Mouse (Mus musculus): Measurements from ENCODE around the gene Asic2. TPM values are rescaled to one million over a fixed set of nuclear protein-coding genes. Genes with fewer than 3 reads are reported as not detected.

The Asic2 gene
- 1.2 and 1.5 TPM in 2 replicates for polyA plus RNA-seq (2012; rRNA removed)

DNA sequence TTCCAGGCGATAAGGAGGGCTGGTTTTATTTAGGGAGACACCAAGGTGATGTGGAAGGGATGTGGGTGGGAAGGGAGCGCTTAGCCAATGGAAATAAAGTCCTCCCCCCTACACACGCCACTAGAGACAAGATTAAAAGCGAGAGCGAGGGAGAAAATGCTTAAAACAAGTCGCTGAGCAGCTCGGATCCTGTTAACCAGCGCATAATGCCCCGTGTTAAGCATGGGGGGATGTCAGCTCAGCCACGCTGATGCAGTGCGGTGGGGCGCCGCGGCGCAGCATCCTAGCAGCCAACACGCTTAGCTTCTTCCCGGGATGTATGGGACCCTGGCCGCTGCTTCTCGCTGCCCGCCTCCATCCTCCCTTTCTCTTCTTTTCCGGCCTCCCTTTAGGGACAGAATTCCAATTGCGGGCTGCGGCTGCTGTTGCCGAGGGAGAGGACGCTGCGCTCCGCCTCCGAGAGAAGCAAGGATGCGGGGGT, at the start of gene Asic2:
Gene Asic2, minus strand, starts transcription at position 57 of the 481 bp plus-strand sequence.
- DNase-seq (ENCODE audit: low spot score): no peak

DNA sequence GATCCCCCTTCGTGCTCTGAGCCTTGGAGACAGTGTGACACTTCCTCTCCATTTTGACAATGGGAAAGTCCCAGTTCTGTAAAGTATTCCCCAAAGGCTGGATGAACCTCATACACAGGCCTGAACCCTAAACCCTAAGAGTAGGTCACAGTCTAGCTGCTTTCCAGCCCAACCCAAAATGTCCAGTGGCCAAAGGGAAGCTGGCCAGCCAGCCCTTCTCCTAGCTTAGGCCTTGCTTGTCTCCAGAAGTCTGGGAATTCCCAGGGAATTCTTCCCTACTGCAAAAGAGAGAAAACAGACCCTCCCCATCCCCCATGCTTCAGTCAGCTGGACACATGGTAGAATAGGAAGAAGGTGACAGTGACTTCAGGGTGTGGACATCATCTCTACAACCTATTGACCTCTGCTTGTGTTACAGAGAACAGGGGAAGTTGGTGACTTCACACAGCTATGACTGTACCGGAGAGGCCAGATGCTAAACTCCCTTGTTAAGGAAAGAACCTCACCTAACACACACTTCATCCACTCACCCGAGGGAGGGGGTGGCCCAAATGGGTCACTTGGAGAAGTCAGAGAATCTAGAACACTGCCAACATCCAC, 48.0 kb upstream of the Asic2 start:
- no peak for DNase-seq (ENCODE audit: low spot score)

DNA sequence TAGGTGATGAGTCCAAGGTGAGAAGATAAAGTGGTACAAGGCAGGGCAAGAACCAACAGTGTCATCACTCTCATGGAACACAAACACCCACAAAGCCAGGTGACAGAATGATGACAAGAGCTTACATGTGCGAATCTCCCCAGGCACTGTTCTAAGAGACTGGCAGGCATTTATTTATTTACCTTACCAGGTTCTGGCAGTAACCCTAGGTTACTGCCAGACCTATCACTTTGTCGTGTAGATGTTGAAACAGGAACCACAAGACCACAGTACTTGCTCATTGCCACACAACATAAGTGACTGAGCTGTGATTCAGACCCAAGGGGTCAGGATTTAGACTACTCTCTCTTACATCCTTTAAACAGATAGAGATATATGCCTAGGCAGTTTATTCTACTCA, 46.8 kb upstream of the Asic2 start:
- DNase-seq (ENCODE audit: low spot score): no peak

DNA sequence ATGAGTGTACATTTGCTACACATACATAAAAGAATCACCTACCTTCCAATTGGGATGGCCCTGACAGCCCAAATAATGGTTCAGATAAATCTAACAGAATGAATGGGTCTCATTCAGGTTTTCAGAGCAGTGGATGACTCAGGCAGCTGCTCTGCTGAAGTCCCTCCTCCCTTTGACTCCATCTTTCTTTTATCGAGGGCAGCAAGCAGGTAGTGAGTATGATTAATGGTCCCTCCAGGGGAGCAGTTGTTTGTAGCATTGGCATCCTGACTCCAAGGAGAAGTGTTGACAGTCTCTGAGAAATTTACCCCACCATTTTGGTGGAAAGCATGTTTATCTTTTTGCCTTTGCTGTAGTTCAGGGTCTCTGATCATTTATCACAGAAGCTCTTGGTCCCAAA, 45.5 kb upstream of the Asic2 start:
- DNase-seq (ENCODE audit: low spot score): no peak

DNA sequence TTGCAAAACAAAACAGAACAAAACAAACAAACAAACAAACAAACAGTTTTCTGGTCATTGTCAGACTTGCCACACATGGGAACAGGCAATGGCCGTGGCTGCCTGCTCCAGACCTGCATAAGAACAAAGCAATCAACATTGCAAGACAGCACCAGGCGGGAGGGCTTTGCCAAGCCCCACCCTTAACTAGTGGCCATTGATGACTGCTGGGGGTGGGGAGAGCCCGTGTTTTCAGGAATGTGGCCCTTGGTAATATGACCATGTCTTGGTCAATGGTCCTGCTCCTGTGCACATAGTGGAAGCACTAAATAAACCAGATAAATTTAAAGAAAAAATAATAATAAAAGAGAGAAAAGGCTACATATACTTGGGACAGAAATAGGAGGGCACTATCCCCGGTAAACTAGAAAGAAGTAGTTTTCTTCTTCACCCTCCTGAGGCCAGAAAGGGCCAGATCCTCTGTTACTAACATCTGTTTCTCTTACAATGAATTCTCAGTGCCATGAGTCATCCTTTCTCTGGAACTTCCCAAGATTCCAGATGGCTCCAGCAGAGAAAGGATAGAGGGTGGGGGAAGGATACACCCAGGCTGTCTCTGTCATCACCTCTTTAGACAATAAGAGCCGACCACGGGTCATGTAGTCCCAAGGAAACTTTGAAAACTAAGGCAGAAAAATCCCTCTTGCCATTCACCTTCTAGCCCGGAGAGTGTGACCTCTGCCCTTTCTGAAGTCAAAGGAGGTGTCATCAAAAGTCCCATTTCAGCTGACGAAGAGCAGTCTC, 43.3 kb upstream of the Asic2 start:
- DNase-seq (ENCODE audit: low spot score): no peak

DNA sequence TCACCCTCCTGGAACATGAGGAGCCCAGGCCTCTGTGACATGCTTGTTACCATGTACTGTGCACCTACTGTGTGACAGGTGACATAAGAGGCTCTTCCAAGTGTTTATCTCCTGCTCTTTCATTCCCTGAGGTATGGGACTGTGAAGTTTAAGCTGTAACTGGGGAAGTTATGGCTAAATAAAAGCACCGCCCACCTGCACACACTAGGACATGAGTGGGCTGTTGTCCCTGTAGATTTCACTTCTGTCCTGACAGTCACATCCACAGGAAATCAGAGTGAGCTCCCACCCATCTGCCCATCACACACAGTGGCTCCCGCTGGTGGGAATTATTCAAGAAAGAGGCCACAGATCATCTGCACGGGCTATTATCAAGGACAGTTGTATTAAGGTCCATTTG, 41.9 kb upstream of the Asic2 start:
- DNase-seq (ENCODE audit: low spot score): no peak

DNA sequence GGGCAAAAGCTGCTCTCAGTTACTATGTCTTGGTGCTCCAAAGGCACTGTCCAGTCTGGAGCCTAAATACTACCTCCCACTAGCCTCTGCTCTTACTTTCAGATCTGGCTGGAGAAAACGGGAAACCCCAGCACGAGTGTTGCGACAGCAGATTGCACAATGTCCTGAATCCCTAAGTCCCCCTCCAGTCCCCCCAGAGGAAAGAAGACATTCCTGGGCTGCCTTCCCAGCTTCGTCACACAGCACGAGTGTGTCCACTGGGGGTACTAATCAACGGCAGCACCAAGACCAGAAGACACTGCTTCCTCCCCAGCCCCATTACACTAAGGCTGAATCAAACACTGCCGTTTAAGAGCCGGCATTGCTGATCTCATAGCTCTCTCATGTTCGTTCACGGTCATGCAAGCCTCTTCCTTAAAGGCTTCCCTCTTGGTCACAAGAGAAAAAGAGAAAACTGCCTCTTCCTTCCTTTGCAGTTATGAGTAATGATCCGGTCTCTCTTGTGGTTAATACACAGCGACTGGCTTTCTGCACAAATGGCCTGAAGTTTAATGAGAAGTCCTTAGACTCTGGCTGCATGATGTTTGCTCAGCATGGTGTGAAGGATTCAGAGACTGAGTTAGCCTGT, 38.7 kb upstream of the Asic2 start:
- peak; percentile 25 for DNase-seq (ENCODE audit: low spot score)

DNA sequence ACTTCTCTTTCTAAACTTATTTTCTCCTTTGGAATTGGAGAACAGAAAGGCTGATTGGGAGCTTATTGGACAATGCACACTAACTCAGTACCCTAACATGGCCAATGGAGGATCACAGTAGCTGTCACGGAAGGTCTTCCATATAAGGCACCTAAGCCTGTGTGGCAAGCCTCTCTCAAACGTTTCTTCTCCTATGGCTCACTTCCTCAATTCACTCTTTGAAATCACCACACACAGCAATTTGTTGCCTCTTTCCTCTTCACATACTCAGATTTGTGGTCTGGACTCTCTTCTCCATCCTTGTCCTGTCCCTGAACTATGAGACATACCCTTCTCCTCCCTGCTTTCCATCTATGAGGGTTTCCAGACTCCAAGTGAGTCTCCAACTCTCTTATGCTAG, 36.6 kb upstream of the Asic2 start:
- DNase-seq (ENCODE audit: low spot score): no peak

DNA sequence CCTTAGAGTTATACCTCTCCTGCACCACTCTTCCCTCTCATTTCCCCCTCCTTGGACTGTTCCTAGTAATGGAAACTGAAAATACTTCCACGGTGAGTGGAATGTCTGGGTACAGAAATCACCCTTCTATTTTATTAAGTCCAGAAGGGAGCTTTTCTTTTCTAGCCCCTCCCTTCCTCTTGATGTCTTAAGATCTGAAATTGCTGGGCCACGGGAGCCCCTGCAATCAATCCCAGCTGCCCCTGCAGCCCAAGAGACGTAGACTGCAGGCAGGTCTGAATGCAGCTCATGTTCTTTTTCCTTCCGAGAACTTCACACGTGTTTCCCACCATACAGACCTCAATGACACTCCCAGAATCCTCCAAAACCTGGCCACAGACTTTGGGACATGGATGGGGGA, 32.3 kb upstream of the Asic2 start:
- DNase-seq (ENCODE audit: low spot score): no peak

DNA sequence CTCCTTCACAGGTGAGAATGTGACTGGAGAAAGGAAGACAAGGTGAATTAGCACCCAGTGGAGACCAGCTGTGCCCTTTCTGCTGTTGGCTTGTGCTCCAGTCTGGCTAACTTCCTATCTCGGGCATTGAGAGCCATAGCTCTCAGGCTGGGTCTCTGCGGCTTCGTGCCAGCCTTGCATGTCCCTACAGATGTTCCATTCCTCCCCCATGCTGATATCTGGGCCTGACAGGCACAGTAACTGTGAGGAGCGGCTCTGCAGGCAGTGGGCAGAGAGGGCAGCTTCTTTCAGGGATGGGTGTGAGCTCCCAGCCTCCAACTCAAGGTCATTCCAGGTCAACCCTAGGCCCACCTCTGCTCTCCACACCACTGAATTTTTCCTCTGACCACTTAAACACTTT, 31.2 kb upstream of the Asic2 start:
- DNase-seq (ENCODE audit: low spot score): no peak

DNA sequence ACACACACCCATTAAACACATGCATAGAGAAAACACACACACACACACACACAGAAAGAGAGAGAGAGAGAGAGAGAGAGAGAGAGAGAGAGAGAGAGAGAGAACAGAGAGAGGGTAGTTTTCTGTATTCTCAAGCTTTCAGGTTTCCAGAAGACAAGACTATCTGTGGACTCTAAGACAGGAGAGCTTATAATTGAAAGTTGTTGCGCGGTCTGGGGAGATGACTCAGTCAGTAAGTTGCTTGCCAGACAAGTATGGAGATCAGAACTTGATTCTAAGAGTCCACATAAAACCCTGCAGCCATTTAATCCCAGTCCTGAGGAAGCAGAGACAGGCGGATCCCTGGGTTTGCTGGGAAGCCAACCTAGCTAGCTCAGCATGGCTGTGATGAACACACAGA, 30.4 kb upstream of the Asic2 start:
- no peak for DNase-seq (ENCODE audit: low spot score)

DNA sequence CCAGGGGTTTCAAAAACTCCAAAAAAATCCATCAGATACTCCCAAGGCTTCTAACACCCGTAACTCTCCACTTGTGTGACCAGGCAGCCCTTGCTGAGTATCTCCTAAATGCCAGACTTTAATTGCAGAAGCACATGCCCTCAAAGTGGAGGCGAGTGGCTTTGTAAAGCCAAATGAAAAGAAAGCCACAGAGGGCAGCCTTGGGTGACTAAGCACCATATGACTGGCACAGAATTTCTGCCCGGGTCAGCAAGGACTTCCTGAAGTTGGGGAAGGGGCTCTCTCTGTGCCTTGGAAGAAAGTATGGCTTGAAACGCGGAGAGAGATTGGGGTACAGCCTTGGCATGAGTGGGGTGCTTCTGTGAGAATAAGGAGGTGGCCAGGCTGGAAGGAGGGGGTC, 28.8 kb upstream of the Asic2 start:
- no peak for DNase-seq (ENCODE audit: low spot score)

DNA sequence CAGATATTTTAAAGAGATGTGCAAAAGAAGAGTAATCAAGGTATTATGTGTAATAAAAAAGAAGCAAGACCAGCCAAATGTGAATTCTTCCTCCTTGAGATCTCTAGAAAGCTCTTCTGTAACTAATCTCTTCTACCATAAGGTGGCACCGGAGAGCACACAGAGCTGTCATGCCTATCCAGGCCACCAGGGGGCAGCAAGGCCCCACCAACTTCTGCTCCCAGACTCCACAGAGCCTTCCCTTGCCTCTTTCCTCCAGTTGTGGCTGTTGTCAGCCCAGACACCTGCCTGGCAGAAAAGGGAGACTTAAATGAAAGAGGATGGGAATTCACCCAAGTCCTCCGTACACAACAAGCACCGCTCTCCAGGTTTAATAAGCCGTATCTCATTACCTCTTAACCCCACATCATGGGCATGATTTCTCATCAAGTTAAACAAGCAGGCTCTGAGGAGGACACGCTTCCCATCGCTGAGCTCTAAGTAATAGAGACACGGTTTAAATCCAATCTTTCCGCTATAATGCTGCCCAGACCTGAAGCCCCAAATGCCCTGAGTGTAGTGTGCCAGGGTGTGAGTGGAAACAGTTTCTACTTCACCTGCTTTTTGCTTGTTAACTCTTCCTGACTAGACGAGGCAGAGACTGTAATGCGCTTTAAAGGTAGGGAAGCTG, 28.1 kb upstream of the Asic2 start:
- peak; percentile 69 for DNase-seq (ENCODE audit: low spot score)

DNA sequence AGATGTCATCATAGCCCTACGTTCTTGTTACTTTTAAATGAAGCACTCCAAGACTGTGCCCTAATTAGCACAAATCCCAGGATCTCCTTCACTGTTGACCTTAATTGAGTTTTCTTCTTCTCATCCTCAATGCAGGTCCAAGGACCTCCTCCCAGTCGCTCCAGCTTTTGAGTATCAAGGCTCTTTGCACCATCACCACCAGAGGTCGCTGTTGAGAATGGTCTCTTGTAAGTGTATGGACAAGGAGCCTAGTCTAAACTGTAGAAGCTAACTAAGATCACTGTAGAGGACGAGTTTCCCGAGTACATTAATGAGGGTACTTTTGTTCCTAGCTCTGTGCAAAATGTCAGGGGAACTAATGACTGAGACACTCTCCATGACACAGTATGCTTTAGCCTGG, 14.9 kb upstream of the Asic2 start:
- no peak for DNase-seq (ENCODE audit: low spot score)

DNA sequence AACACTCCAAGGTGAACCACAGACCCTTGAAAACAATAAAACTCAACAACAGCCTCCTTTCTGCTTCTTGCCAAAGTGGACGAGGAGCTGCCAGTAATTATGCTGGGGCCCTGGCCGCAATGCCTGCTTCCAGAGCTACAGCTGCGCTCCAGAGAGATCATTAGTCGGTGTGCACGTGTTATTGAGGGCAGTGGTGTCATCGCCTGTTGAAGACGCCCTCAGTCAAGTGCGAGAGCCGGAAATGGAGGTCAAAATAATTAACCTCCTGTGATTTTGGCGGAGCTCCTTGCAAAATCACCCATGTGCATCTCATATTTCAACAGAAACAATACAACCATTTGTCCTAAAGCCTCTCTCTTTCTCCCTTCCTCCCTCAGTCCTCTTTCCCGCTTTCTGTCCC, 13.9 kb upstream of the Asic2 start:
- DNase-seq (ENCODE audit: low spot score): no peak

DNA sequence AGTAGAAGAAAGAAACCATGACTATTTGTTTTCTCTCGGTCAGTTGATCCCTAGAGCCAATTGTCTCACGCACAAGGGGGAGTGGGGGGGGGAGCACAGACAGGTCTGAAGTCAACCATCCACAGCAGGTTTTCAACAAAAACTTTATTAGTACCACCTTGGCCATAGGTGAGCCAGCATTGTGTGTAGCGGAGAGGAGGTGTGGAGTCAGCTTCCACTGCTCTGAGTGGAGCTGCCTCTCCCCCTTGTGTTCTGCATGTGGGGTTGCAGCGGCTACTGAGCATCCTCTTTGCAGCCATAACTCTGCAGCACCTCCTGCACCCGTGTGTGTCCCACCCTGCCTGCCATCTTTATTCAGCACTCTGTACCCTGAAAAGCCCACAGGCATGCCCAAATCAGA, 6.3 kb upstream of the Asic2 start:
- no peak for DNase-seq (ENCODE audit: low spot score)

DNA sequence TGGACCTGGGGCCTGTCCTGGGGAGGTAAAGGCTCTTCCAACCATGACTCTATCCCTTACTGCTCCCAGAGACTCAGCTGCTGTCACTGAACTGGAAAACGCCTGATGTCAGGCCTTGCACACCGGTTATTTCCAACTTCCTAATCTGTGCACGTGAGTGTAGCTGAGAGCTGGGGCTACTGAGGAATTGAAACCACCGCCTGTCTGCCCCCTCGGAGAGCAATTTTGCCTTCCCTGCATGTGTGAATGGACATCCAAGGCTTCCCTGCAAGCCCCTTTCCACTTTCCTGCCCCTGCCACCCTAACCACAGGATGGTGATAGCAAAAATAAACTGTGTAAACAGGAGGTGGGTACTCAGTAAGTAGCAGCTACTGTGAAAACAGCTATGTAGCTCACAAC, 5.4 kb upstream of the Asic2 start:
- no peak for DNase-seq (ENCODE audit: low spot score)

DNA sequence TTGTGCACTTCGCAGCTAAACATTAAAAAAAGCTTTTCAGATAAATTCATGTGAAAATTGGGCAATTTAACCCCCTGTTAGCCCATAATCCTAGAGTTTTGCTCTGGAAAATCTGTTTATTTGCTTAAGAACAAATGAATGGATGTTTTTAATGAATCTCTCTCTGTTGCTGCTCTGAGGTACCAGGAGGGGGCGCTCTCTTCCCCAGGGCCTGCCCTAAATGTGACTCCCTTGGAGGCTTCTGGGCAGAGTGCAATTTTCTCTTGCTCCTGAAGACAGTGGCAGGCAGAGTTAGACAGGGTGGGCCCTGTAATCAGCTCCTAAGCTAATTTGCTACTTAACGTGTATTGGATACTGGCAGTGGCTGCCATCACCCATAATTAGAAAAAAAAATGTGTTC, 3.8 kb upstream of the Asic2 start:
- no peak for DNase-seq (ENCODE audit: low spot score)

DNA sequence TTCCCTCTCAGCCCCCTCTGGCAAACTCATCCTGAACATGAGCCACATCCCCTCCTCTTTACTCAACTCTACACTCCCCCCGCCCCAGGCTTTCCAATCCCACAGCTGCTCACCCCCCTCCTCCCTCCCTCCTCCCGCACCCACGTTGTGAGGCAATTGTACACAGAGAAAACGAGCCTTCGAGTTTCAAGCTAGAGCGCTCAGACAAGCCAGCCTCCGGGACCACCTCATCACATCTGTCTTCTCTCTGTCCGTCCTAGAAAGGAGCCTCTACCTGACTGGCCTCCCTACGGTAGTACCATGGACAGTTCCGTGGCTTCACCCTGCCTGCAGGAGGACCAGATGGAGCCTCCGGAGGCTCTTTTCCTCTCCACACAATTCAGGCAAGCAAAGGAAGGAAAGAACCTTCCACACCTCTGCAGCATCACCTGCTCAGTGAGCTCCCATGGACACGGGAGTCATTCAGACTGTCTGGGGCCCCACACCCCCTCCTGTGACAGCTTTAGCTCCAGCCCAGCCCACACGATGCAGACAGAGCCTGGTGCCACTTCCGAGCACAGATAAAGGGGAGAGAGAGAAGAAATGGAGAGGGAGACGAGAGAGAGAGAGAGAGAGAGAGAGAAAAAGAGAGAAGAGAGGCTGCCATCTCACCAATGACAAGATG, 1.5 kb downstream of the Asic2 start:
- DNase-seq (ENCODE audit: low spot score): no peak

DNA sequence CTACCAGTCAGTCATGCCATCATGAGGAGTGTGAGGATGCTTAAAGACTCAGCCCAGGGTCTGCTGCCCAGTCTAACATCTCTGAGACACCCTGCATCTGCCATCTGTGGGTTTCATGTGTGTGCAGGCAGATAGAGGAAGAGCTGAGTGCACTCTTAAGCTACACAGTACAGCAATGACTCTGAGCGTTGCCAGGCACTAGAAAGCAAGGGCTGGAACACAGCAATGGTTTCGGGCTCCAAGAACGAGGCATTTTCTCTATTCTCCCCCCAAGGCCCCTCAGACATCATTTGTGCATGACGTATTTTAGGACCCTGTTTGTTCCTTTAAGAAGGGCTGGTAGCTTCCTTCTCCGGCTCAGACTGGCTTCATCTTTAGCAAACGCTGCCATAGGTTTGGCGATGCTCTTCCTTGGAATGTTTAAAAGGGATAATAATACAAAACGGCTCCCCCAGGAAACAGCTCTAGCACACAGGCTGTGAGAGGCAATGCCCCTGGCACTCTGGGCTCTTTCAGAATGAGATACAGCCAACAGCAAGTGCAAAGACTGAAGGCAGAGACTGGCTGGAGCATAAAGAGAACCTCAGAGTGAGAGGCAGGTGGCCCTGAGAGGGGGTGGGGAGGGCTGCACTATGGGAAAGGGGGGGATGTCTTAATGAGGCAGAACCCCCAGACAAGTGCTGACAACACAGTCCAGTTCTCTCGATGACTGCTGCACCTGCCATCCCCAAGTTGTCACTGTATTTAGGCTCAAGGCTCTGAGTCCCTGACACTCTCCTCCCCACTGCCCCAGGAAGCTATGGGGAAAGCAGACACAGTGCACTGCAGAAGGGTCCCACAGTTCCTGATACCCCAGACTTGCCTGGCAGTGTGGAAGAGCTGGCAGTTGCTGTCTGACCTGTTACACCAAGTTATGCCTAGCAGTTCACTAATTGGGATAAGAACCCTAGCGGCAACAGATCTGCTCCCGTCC, 2.3 kb downstream of the Asic2 start:
- DNase-seq (ENCODE audit: low spot score): no peak

DNA sequence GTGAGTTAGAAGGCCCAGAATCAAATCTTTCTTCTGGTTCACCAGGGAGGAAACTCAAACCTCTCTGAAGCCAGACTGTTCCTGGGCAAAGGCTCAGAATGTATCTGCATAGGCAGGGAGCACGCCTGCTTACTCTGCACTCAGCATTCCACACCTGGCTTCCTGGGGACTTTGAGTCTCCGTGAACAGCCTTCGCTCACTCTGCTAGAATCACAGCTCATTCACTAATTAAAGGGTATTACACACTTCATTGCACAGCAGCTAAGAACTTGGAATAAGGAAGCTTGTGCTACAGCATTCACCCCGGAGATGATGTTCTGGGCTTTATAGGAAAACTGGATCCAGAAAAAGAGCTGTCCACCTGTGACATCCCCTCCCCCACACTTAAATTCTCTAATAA, 3.7 kb downstream of the Asic2 start:
- no peak for DNase-seq (ENCODE audit: low spot score)

Data from urinary bladder, adult 2 months (tissue).